Mouse (Mus musculus): ENCODE measurements around the gene Ermn.

Ermn gene

GRCm38 (mm10) chr2:58052821-58053581 lies at the start of gene Ermn:
TSS of gene Ermn (minus strand) at chr2:58052864.
- DNase-seq, result no peak

GRCm38 (mm10) chr2:58094818-58095217 lies 42.2 kb upstream of the Ermn start:
- DNase-seq, result no peak

- no peak for DNase-seq
Observed at GRCm38 (mm10) chr2:58086420-58086819, 33.8 kb upstream of the Ermn start.

GRCm38 (mm10) chr2:58079849-58080248 lies 27.2 kb upstream of the Ermn start:
- no peak for DNase-seq

GRCm38 (mm10) chr2:58055383-58055782 lies 2.7 kb upstream of the Ermn start:
- DNase-seq, result peak; percentile 57 to 64

- peak; percentile 42 to 50 for DNase-seq
Observed at GRCm38 (mm10) chr2:58041867-58042266, 10.8 kb downstream of the Ermn start.

- no peak for DNase-seq
Observed at GRCm38 (mm10) chr2:58036926-58037325, 15.7 kb downstream of the Ermn start.

- DNase-seq, result no peak
Observed at GRCm38 (mm10) chr2:58035635-58036034, 17.0 kb downstream of the Ermn start.

- no peak for DNase-seq
Observed at GRCm38 (mm10) chr2:58031431-58031830, 21.2 kb downstream of the Ermn start.

- no peak for DNase-seq
Observed at GRCm38 (mm10) chr2:58029404-58029803, 23.3 kb downstream of the Ermn start.

GRCm38 (mm10) chr2:58026740-58027139 lies 25.9 kb downstream of the Ermn start:
- DNase-seq, result no peak

- no peak for DNase-seq
Observed at GRCm38 (mm10) chr2:58023556-58023955, 29.1 kb downstream of the Ermn start.

GRCm38 (mm10) chr2:58007081-58007480 lies 45.6 kb downstream of the Ermn start:
- no peak for DNase-seq

GRCm38 (mm10) chr2:58001497-58001896 lies 51.2 kb downstream of the Ermn start:
- peak in 1 of 2 experiments; percentile 3 for DNase-seq

GRCm38 (mm10) chr2:57997752-57998430 lies 54.8 kb downstream of the Ermn start, which contains the start of gene Galnt5:
TSS of gene Galnt5 (plus strand) at chr2:57997884.
- peak; percentile 29 to 38 for DNase-seq
